Mouse (Mus musculus): ENCODE data around the gene Osbpl10. TPM values are rescaled to one million over a fixed set of nuclear protein-coding genes. Genes with fewer than 3 reads are reported as not detected.

Osbpl10 gene
- total and polyA plus RNA-seq, 2 experiments from 2014 or later: 0.36 to 2.9 TPM

DNA sequence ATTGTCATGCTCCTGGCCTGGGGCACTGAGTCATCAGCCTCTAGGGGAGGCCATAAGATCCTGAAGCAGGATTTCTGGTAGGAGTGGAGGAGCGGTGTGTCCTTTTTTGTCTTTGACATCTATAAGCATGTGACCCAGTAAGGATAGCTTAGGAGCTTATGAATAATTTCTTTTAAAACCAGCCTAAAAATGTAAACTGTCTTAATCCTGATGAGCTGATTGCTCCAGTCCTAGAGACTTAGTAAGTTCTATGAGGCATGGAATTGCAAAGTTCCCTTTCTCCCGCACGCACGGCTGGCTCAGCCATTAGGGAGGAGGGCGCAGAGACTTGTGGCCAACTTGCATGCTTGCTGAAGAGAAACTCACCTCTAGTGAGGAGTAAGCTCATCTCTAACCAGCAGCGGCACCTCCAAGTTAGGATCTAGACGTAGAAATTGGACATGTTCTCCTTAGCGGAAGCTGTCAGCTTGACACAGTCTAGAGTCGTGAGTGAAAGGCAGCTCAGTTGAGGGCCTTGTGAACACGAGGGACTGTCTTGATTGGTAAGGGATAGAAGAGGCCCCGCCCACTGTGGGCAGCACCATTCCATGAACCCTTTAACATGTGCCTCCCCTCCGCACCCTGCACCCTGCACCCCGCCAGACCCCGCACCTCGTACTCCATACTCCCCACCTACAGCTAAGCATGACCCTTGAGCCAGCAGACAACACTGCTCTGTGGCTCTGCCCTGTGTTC lies 122.0 kb downstream of the Osbpl10 start:
- H3K27me3 ChIP-seq (ENCODE audit: control insufficient read depth, insufficient read depth, low read length): no peaks in the 10 kb centered on the region
- no peak for ATAC-seq (ENCODE audit: insufficient read depth, low read depth)
- H3K4me3 ChIP-seq (ENCODE audit: low read depth, low read length): no peak overlapping the region
- no peaks in the 10 kb centered on the region for H3K4me1 ChIP-seq (ENCODE audit: control insufficient read depth, insufficient read depth)
- TF ChIP-seq EP300 (IDR thresholded peaks at IDR 0.05; ENCODE audit: low read depth): no peak
- no peak for TF ChIP-seq CTCF (IDR thresholded peaks at IDR 0.05; ENCODE audit: low read depth)
- no peaks in the 10 kb centered on the region for H3K9me3 ChIP-seq (replicated peaks; ENCODE audit: control insufficient read depth, low read length)
- no peak overlapping the region for H3K27ac ChIP-seq (ENCODE audit: low read depth)
- H3K36me3 ChIP-seq (replicated peaks; ENCODE audit: control insufficient read depth, insufficient read depth, low read length): no peaks in the 10 kb centered on the region
- H3K9ac ChIP-seq (replicated peaks; ENCODE audit: low read depth, low read length): no peak overlapping the region
- 83% methylated on average over 15 of the region's 15 CpGs for WGBS
- no peak overlapping the region for H3K4me2 ChIP-seq (ENCODE audit: low read depth, low read length)
- no peak for DNase-seq (ENCODE audit: low spot score)

- Histone ChIP-seq H3K36me3 (replicated peaks; ENCODE audit: control insufficient read depth, insufficient read depth, low read length) (no peaks in the 10 kb centered on the region), H3K9ac (replicated peaks; ENCODE audit: low read depth, low read length) (no peak overlapping the region), H3K27me3 (ENCODE audit: control insufficient read depth, insufficient read depth, low read length) (no peaks in the 10 kb centered on the region), H3K4me1 (ENCODE audit: control insufficient read depth, insufficient read depth) (no peaks in the 10 kb centered on the region), H3K27ac (ENCODE audit: low read depth) (no peak overlapping the region), H3K4me2 (ENCODE audit: low read depth, low read length) (no peak overlapping the region), H3K9me3 (replicated peaks; ENCODE audit: control insufficient read depth, low read length) (no peaks in the 10 kb centered on the region), H3K4me3 (ENCODE audit: low read depth, low read length) (no peak overlapping the region)
- DNase-seq (ENCODE audit: low spot score) (no peak), ATAC-seq (ENCODE audit: insufficient read depth, low read depth) (no peak)
- TF ChIP-seq EP300 (IDR thresholded peaks at IDR 0.05; ENCODE audit: low read depth) (no peak), CTCF (IDR thresholded peaks at IDR 0.05; ENCODE audit: low read depth) (no peak)
- WGBS: 83% methylated on average over 7 of the region's 7 CpGs
Measured at GRCm38 (mm10) chr9:115107430-115107829, 129.1 kb downstream of the Osbpl10 start.

DNA sequence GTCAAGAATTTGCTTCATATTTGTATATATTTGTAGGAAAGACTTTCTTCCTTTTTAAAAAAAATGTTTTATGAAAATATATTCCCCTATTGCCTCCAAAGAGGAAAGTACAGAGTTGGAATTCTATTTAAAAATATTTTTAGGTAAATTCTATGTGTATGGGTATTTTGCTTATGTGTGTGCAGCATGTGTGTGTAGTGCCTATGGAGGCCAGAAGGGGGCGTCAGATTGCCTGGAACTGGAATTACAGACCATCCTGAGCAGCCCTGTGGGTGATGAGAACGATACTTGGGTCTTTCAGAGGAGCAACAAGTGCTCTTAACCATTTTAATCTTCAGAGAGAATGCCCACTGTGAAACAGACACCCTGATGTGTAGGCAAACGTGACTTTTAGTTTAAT lies 132.3 kb downstream of the Osbpl10 start:
- no peak for ATAC-seq (ENCODE audit: insufficient read depth, low read depth)

GRCm38 (mm10) chr9:115117314-115117713 lies 138.9 kb downstream of the Osbpl10 start:
- Histone ChIP-seq H3K27ac (ENCODE audit: low read depth) (no peak overlapping the region), H3K4me3 (ENCODE audit: low read depth, low read length) (no peak overlapping the region), H3K27me3 (ENCODE audit: control insufficient read depth, insufficient read depth, low read length) (no peaks in the 10 kb centered on the region), H3K4me1 (ENCODE audit: control insufficient read depth, insufficient read depth) (peaks cover 9% of the 10 kb centered on the region), H3K4me2 (ENCODE audit: low read depth, low read length) (no peak overlapping the region), H3K36me3 (replicated peaks; ENCODE audit: control insufficient read depth, insufficient read depth, low read length) (no peaks in the 10 kb centered on the region), H3K9me3 (replicated peaks; ENCODE audit: control insufficient read depth, low read length) (no peaks in the 10 kb centered on the region), H3K9ac (replicated peaks; ENCODE audit: low read depth, low read length) (no peak overlapping the region)
- TF ChIP-seq EP300 (IDR thresholded peaks at IDR 0.05; ENCODE audit: low read depth): no peak
- TF ChIP-seq CTCF (IDR thresholded peaks at IDR 0.05; ENCODE audit: low read depth): no peak
- DNase-seq (ENCODE audit: low spot score): no peak
- ATAC-seq (ENCODE audit: insufficient read depth, low read depth): no peak
- WGBS: 81% methylated on average over 10 of the region's 10 CpGs

More for the DNA sequence above, 132.3 kb downstream of the Osbpl10 start:
- 59% methylated on average over 3 of the region's 3 CpGs for WGBS
- Histone ChIP-seq H3K27me3 (ENCODE audit: control insufficient read depth, insufficient read depth, low read length) (no peaks in the 10 kb centered on the region), H3K9me3 (replicated peaks; ENCODE audit: control insufficient read depth, low read length) (no peaks in the 10 kb centered on the region), H3K27ac (ENCODE audit: low read depth) (no peak overlapping the region), H3K36me3 (replicated peaks; ENCODE audit: control insufficient read depth, insufficient read depth, low read length) (no peaks in the 10 kb centered on the region), H3K4me3 (ENCODE audit: low read depth, low read length) (no peak overlapping the region), H3K9ac (replicated peaks; ENCODE audit: low read depth, low read length) (no peak overlapping the region), H3K4me1 (ENCODE audit: control insufficient read depth, insufficient read depth) (no peaks in the 10 kb centered on the region), H3K4me2 (ENCODE audit: low read depth, low read length) (no peak overlapping the region)
- no peak for DNase-seq (ENCODE audit: low spot score)
- no peak for TF ChIP-seq CTCF (IDR thresholded peaks at IDR 0.05; ENCODE audit: low read depth)
- no peak for TF ChIP-seq EP300 (IDR thresholded peaks at IDR 0.05; ENCODE audit: low read depth)

- no peak overlapping the region for H3K9ac ChIP-seq (replicated peaks; ENCODE audit: low read depth, low read length)
- 81% methylated on average over 5 of the region's 5 CpGs for WGBS
- H3K27me3 ChIP-seq (ENCODE audit: control insufficient read depth, insufficient read depth, low read length): no peaks in the 10 kb centered on the region
- H3K36me3 ChIP-seq (replicated peaks; ENCODE audit: control insufficient read depth, insufficient read depth, low read length): no peaks in the 10 kb centered on the region
- ATAC-seq (ENCODE audit: insufficient read depth, low read depth): no peak
- DNase-seq (ENCODE audit: low spot score): no peak
- H3K4me3 ChIP-seq (ENCODE audit: low read depth, low read length): no peak overlapping the region
- no peak overlapping the region for H3K4me2 ChIP-seq (ENCODE audit: low read depth, low read length)
- peaks cover 9% of the 10 kb centered on the region for H3K4me1 ChIP-seq (ENCODE audit: control insufficient read depth, insufficient read depth)
- TF ChIP-seq CTCF (IDR thresholded peaks at IDR 0.05; ENCODE audit: low read depth) (no peak), EP300 (IDR thresholded peaks at IDR 0.05; ENCODE audit: low read depth) (no peak)
- no peak overlapping the region for H3K27ac ChIP-seq (ENCODE audit: low read depth)
- no peaks in the 10 kb centered on the region for H3K9me3 ChIP-seq (replicated peaks; ENCODE audit: control insufficient read depth, low read length)
Measured at GRCm38 (mm10) chr9:115120276-115120675, 141.9 kb downstream of the Osbpl10 start.

All from heart, postnatal 0 days (tissue).